Mouse (Mus musculus) kidney, adult 8-10 months (tissue): ENCODE measurements at regions not wholly inside any gene's neighbourhood (a gene's known extent, or its start where the extent isn't known, plus 50 kb on each side); places are given as distances from the start of the nearest gene placed in this dataset.

Experiments used
- DNase-seq, 2 experiments: peaks; one replicate each; pipeline ENCODE4 v3.0.0; 2022

DNA sequence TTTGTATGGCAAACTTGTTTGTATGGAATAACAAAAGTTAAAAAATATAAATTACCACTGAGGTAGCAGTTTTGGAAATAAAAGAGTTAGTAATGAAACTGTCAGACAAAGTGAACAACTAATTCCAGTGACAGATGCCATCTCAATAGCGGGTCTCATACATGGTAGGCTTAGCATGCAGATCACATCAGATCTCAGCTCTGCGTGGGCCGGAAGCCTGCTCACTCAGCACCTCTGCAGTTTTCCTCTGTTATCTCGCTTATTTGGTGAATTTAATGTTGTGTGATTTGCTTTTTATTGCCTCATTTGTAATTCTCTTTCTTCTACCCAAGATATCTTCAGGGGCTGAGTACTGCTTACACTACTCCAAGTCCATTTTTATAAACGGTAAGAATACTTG lies 527.9 kb downstream of the Tm4sf1 start:
- DNase-seq = no peak

GRCm38 (mm10) chr3:56770225-56770624 lies 531.6 kb downstream of the Tm4sf1 start:
- DNase-seq = no peak

- no peak for DNase-seq
Observed at GRCm38 (mm10) chr3:56767133-56767532, 534.7 kb downstream of the Tm4sf1 start.

DNA sequence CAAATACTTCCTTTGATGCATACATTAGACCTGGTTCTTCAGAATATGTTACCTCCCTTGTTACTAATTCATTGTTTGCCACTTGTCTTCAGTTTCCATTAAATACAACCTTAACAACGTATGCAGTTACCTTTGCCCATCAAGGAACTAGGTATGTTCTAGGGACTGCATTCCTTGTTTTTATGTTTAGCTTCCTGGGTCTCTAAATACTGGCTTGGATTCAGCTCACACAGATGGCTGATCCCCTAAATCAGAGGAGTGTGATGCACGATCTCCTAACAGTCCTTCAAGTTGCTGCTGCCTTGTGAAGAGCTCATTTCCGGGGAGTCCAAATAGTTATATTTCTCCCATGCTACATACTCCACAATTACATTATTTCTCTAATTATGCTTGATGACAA lies 537.5 kb downstream of the Tm4sf1 start:
- no peak for DNase-seq

DNA sequence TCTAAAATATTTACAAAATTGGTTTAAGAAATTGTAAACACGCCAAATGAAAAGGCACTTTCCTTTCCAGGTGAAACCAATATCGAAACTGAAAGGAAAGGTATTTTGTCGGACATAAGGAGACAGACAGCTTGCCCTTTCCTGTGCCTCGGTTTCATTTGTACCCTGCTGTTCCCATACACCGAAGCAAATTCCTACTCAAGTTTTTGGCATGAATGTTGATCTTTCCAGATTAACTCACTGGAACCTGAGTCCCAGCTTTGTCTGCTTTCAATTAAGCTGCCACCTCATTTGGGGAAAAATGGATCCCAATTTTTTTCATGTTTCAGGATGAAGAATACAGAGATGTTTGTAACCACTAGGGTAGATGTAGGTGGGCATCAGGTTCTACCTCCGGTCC lies 537.9 kb downstream of the Tm4sf1 start:
- DNase-seq = no peak

- DNase-seq = peak; percentile 9 to 14
Observed at GRCm38 (mm10) chr3:56753654-56754053, 548.1 kb downstream of the Tm4sf1 start.

DNA sequence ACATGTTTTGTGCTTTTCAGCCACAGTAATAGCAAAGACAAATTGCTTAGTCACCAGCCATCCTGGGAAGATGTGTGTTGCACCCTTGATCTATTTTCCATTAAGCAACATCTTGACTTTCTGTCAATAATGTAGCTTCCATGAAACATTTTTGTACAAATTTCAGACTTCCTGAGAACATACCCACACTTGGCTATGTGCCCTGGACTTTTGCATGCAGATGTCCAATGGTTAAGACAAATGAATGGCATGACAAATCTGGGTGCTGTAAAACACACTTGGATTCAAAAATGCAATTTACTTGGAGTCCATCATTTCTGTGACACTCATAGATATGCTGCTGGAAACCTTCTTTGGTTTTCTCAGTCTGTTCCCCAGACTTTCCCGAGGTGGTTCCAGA lies 549.9 kb downstream of the Tm4sf1 start:
- DNase-seq = no peak

GRCm38 (mm10) chr3:56740902-56741301 lies 557.4 kb upstream of the Nbea start:
- DNase-seq = no peak

- DNase-seq = no peak
Observed at GRCm38 (mm10) chr3:56739451-56739850, 556.0 kb upstream of the Nbea start.

DNA sequence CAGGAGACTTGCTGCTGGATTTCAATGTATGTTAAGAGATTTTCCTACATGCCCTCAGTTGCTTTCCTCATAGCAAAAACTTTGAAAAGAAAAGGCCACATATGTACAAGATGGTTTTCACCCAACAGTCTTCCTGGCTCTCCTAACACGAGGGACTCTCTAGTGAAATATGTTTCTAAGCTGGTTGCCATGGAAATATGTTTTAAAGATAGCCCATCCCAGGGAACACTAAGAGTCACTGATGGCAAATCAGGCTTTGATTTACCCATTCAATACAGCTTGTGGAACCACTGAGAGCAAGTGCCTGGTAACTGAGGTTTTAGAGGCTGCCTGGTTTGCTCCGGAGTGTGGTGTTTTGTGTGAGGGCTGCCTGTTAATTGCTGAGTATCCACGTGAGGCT lies 547.3 kb upstream of the Nbea start:
- no peak for DNase-seq

DNA sequence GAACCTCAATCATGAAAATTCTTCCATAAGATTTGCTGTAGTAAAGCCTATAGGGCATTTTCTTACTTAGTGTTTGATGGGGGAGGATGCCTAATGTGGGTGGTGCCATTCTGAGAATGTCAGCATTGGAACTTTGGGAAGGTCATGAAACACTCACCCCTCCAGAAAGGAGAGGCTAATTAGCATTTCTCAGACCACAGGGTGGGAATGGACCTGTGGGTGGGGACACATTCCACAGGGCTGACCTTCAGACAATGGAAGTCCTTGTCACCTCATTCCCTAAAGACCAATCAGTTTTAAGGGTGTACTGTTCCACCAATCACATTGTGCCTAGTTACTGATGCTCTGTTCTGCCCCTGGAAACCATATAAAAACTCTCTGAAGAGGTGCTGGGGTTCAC lies 541.5 kb upstream of the Nbea start:
- DNase-seq = no peak

GRCm38 (mm10) chr3:56708260-56708659 lies 524.8 kb upstream of the Nbea start:
- no peak for DNase-seq

DNA sequence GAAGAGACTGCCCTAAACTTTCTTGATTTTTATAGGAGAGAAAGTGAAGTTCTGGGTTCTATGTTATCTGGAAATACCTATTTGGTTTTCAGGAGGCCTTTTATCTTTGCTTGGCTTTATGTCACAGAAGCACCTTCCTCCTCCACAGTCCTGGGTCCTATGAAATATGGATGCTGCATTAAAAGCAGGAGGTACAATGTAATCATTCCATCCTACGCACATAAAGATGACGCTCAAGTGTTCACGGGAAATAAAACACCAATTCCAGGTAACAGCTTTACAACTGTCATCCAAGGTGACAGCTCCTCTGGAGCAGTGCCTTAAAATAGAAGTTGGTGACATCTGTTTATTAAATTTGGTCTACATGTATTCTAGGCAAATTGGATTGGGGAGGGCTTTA lies 523.8 kb upstream of the Nbea start:
- DNase-seq = no peak

DNA sequence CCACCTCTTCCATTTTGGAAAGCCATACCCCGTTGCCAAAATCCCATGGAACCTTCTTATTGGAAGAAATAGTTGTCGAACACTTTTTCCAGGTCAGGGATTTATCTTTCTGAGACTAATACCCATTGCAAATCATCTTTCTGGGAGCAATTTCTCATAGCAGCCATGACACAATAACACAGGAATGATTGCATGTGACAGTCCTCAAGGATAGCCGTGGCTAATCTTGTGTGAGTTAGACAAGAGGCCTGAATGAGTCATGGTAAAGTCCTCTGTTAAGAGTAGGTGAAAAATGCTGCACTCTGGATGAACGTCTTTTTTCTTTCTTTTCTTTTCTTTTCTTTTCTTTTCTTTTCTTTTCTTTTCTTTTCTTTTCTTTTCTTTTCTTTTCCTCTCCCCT lies 522.5 kb upstream of the Nbea start:
- no peak for DNase-seq

DNA sequence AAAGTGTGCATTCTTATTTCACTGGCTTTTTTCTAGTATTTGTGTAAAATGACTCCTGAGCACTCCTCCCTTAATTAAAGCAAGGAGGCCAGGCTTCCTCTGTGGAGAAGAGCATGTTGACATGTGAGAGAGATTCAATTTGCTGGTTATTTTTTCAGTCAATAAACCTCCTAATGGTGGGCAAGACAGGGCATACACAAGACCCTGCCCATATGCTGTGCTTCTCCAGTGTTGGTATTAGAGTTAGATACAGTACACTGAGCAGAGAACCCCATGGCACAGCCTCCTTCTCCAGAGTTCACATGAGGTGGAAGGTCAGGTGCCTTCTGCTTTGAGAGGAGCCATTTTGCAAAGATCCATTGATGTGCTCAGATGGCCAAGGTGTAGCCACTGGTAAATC lies 515.4 kb upstream of the Nbea start:
- DNase-seq = no peak

DNA sequence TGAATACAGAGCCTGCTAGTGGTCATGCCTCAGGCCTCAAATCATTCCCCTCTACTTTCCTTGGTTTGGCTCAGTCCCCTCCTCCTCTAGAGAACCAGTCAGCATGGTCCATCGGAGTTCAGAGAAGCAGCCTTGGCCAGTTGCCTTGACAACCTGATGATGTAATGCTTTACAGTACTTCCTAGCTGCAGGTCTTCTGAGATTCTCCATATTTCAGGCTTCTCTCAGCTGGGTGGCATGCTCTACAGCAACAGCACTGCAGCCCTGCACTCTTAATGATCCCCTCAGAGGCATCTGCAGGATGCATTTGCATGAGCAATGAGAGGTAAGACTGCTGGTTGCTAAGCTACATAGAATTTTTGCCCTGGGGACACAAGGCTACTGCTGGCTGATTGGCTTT lies 514.7 kb upstream of the Nbea start:
- DNase-seq = peak; percentile 2 to 6

GRCm38 (mm10) chr3:56681031-56681430 lies 497.5 kb upstream of the Nbea start:
- no peak for DNase-seq

GRCm38 (mm10) chr3:56668829-56669228 lies 485.3 kb upstream of the Nbea start:
- DNase-seq = no peak

GRCm38 (mm10) chr3:56660594-56660993 lies 477.1 kb upstream of the Nbea start:
- no peak for DNase-seq

DNA sequence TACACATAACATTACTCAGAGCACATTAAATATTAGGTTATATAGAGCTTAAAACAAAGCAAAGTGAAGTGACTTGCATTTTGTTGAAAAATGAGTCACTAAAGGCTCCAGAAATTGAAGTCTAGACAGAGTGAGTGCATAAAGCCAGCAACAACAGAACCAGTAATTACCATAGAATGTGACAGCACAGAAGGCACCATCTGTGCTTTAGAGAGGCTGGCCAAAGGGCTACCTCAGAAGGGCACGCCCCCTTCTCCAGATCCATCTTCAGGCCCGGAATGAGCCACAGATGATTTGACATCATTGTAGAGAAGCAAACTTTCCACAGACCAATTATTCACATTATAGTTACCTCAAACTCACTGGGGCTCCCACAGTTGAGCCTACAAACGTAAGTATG lies 463.8 kb upstream of the Nbea start:
- no peak for DNase-seq
